Mouse (Mus musculus) small intestine, adult 2 months (tissue): ENCODE results near the gene Elane. TPM values are rescaled to one million over a fixed set of nuclear protein-coding genes. Genes with fewer than 3 reads are reported as not detected.
"Not testable (repeated sequence)": the region's sequence is repeated elsewhere in the genome, so short reads cannot be mapped to it uniquely, and the experiment has no call there.

Experiments
- H3K27ac ChIP-seq: fragments of 200-500 bp; 2 replicates; pipeline ENCODE4 v1.5.1; 2012; ENCODE audit warnings: low read depth, low read length, control low read depth, inconsistent platforms; ENCODE audit not compliant: insufficient read depth
- H3K27me3 ChIP-seq: fragments of 200-500 bp; 2 replicates; pipeline ENCODE4 v1.6.1; 2012; ENCODE audit warnings: mild to moderate bottlenecking, moderate library complexity, low read length, inconsistent platforms; ENCODE audit not compliant: control insufficient read depth, insufficient read depth
- H3K36me3 ChIP-seq: fragments of 200-500 bp; 2 replicates; pipeline ENCODE4 v1.6.1; 2012; ENCODE audit warnings: mild to moderate bottlenecking, low read length, control low read depth, inconsistent platforms; ENCODE audit not compliant: control insufficient read depth, insufficient read depth
- H3K4me1 ChIP-seq: fragments of 200-500 bp; 2 replicates; pipeline ENCODE4 v1.6.1; 2012; ENCODE audit warnings: low read length, inconsistent platforms, mixed read lengths; ENCODE audit not compliant: control insufficient read depth, insufficient read depth, insufficient read length
- H3K4me3 ChIP-seq: fragments of 200-500 bp; 2 replicates; pipeline ENCODE4 v1.5.1; 2012; ENCODE audit warnings: low read depth, mild to moderate bottlenecking, control low read depth, inconsistent platforms, low read length, moderate library complexity
- CTCF ChIP-seq: fragments of 200-500 bp; IDR thresholded peaks from 2 replicates; pipeline ENCODE4 v1.5.1; 2012; ENCODE audit warnings: low read depth, mild to moderate bottlenecking, control low read depth, inconsistent platforms, low read length, moderate library complexity, mixed read lengths; ENCODE audit not compliant: insufficient replicate concordance, insufficient read length; ENCODE audit errors: extremely low read depth
- POLR2A ChIP-seq: fragments of 200-500 bp; IDR thresholded peaks from 2 replicates; pipeline ENCODE4 v1.6.1; 2012; ENCODE audit warnings: low read depth, mild to moderate bottlenecking, control low read depth, inconsistent platforms, low read length, moderate library complexity
- WGBS: fragments of 180-500 bp; shearing (Covaris S2); methylation state at CpG from one replicate; pipeline ENCODE4 v1.1.7; 2018; 5-methylcytosine and 5-hydroxymethylcytosine counted together
- polyA plus RNA-seq: library from polyadenylated mRNA; depleted of rRNA; stranded (reverse); fragments of >200 nt; gene quantifications from 2 replicates; pipeline ENCODE4 v1.2.3, GENCODE M21; 2012

The Elane gene
- polyA plus RNA-seq, 1 experiment: not detected

DNA sequence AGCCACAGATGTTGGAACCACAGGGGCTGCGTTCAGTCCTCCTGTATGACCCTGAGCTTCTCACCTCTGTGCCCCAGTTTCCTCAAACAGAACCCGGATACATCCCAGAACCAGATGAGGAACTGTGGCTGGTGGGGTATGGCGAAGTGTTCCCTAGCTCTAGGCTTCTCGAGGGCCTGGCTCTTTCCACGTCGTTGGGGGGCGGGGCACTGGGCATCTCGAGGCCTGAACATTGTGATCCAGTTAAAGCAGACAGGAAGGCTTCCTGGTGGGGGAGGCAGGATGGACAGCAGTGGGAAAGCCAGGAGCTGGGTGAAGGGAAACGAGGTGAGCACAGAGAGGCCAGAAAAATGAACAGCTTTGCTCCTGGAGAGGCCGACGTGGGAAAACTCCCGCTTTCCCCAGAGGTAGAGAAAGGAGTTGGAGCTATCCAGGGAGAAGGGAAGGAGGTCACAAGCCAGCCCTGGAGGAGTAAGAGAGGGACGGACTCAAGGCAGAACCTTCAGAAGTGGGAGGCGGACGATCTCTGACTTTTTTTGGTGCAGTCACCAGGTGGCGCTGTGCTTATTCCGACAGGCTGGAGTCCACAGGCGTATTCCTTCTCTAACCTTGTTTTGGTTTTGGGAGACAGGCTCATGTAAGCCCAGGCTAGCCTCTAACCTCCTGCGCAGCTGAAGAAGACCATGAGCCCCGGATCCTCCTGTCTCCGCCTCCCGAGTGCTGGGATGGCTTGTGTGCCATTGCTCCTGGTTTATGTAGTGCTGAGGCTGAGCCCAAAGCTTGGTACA lies 2.6 kb upstream of the Elane start:
- H3K4me1 ChIP-seq: peaks cover 10% of the 10 kb centered on the region
- WGBS: 18% methylated on average over 22 of the region's 22 CpGs
- TF ChIP-seq CTCF (peak; percentile 82), POLR2A (peak; percentile 20; the same call in 1 of the 2 replicates)
- no peaks in the 10 kb centered on the region for H3K36me3 ChIP-seq
- H3K27me3 ChIP-seq: 0 out of 2 replicates have a peak, but pooled peaks cover 3% of the 10 kb centered on the region
- H3K4me3 ChIP-seq: no peak overlapping the region
- H3K27ac ChIP-seq: no peak overlapping the region

DNA sequence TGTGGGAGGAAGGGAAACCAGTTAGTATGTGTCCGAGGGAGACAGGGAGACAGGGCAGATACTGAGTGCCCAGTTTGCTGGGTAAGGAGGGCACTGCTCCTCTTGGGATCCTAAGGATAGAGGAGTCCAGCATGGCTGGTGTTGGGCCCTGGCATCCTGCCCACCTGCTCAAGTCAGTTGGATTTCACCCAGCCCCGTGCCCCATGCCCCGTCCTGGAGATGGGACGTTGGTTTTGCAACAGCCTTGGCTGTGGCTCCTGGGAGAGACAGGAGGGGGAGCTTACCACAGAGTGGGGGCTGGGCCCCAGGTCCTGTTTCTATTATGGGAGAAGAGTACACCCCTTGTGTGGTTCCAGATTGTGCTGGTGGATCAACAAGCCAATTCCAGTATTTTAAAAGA lies 1.6 kb upstream of the Elane start:
- no peak for TF ChIP-seq POLR2A
- no peak for TF ChIP-seq CTCF
- 18% methylated on average over 4 of the region's 4 CpGs for WGBS
- Histone ChIP-seq H3K4me3 (no peak overlapping the region), H3K4me1 (peaks cover 10% of the 10 kb centered on the region), H3K36me3 (no peaks in the 10 kb centered on the region), H3K27me3 (0 out of 2 replicates have a peak, but pooled peaks cover 3% of the 10 kb centered on the region), H3K27ac (no peak overlapping the region)

DNA sequence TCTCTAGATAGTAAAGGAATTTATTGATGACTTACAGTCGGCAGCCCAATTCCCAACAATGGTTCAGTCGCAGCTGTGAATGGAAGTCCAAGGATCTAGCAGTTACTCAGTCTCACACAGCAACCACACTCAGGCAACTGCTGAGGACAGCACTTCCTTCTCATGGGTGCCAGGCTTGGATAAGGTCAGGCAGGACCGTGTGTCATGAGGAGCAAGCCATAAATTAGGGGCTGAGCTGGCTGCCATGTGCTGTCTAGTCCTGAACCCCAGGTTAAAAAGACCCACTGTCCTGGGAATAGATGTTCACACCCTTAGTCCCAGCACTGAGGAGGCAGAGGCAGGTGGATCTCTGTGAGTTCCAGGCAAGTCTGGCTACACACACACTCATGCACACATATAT lies 1.1 kb upstream of the Elane start:
- not testable (repeated sequence) for H3K4me3 ChIP-seq, H3K36me3 ChIP-seq, H3K27me3 ChIP-seq, H3K27ac ChIP-seq
- 39% methylated on average over 3 of the region's 3 CpGs for WGBS
- peaks cover 10% of the 10 kb centered on the region for H3K4me1 ChIP-seq

- Histone ChIP-seq H3K27ac (no peak overlapping the region), H3K27me3 (0 out of 2 replicates have a peak, but pooled peaks cover 3% of the 10 kb centered on the region), H3K4me1 (peaks cover 8% of the 10 kb centered on the region), H3K36me3 (no peaks in the 10 kb centered on the region), H3K4me3 (no peak overlapping the region)
- no peak for TF ChIP-seq CTCF
- no peak for TF ChIP-seq POLR2A
- 84% methylated on average over 8 of the region's 8 CpGs for WGBS
Measured at GRCm38 (mm10) chr10:79886611-79887010, 564 bp downstream of the Elane start.

DNA sequence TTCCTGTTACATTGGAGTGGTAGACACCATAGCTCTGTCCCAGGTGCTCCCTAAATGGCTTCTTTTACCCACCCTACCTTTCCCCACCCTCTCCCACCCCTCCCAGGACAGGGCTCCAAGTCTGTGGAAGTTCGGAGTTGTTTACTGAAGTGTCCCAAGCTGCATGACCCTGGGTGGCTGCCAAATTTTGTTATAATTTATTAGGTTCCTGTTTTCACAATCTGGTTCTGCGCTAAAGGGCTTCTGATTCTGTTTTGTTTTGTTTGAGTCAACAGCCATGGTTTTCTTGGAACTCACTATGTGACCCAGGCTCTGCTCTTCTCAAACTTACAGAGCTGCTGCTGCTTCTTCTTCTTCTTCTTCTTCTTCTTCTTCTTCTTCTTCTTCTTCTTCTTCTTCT lies 3.3 kb downstream of the Elane start:
- no peak overlapping the region for H3K4me3 ChIP-seq
- H3K27ac ChIP-seq: no peak overlapping the region
- H3K4me1 ChIP-seq: no peaks in the 10 kb centered on the region
- no peaks in the 10 kb centered on the region for H3K27me3 ChIP-seq
- TF ChIP-seq CTCF: no peak
- no peak for TF ChIP-seq POLR2A
- 15% methylated on average over 2 of the region's 2 CpGs for WGBS
- no peaks in the 10 kb centered on the region for H3K36me3 ChIP-seq

DNA sequence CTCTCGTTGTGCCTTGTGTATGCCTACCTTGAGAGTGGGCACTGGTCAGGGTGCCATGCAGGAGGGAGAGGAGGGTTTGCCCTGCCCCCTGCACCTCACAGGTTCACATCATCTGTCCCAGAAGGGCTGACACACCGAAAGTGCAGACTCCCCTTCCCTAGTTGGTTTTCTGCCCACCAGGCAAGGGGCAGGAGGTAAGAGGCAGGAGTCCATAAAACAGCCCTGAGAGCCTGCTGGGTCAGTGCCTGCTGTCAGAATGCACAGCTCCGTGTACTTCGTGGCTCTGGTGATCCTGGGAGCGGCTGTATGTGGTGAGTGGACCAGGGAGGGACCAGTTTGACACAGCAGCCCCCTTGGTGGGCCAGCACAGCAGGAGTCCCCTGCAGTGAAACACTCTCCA lies 4.6 kb downstream of the Elane start, which contains the start of gene Cfd:
Gene Cfd (plus strand): TSS at position 184 of the 400 bp plus-strand sequence.
- no peak within 1 kb of the TSS for H3K4me3 ChIP-seq
- H3K4me1 ChIP-seq: no peaks in the 10 kb centered on the region
- no peaks in the 10 kb centered on the region for H3K27me3 ChIP-seq
- WGBS: 48% methylated on average over 5 of the region's 5 CpGs
- H3K27ac ChIP-seq: no peak within 1 kb of the TSS
- H3K36me3 ChIP-seq: peaks cover 4% of the 10 kb centered on the region; the same call in 1 of the 2 replicates
- TF ChIP-seq CTCF (no peak), POLR2A (no peak)

- peak; percentile 77 for TF ChIP-seq CTCF
- not testable (repeated sequence) for H3K4me3 ChIP-seq, H3K27ac ChIP-seq, H3K4me1 ChIP-seq, H3K27me3 ChIP-seq
- 38% methylated on average over 22 of the region's 22 CpGs for WGBS
- H3K36me3 ChIP-seq: peaks cover 11% of the 10 kb centered on the region; the same call in 1 of the 2 replicates
Measured at GRCm38 (mm10) chr10:79892451-79893118, 6.5 kb downstream of the Elane start.
